Mouse (Mus musculus) embryonic fibroblast, embryonic 13.5 days (primary cell): Measurements from ENCODE around the gene Clec3b. TPM values are rescaled to one million over a fixed set of nuclear protein-coding genes. Genes with fewer than 3 reads are reported as not detected.

Experiments used
- H3K27ac ChIP-seq: 2 replicates; pipeline ENCODE4 v1.5.1; 2012; ENCODE audit warnings: low read length, control low read depth, inconsistent platforms; ENCODE audit not compliant: insufficient read depth
- H3K4me1 ChIP-seq: 2 replicates; pipeline ENCODE4 v1.6.1; 2011; ENCODE audit warnings: low read length; ENCODE audit not compliant: control insufficient read depth, insufficient read depth
- H3K4me3 ChIP-seq: 2 replicates; pipeline ENCODE4 v1.5.1; 2011; ENCODE audit warnings: mild to moderate bottlenecking, control low read depth, low read length; ENCODE audit not compliant: insufficient read depth
- CTCF ChIP-seq: IDR thresholded peaks from 2 replicates; pipeline ENCODE4 v1.5.1; 2011; ENCODE audit warnings: mild to moderate bottlenecking, control low read depth, low read length, moderate library complexity, borderline replicate concordance; ENCODE audit not compliant: insufficient read depth
- POLR2A ChIP-seq: IDR thresholded peaks from 2 replicates; pipeline ENCODE4 v1.6.1; 2011; ENCODE audit warnings: low read depth, mild to moderate bottlenecking, control low read depth, low read length, moderate library complexity
- polyA plus RNA-seq: library from polyadenylated mRNA; stranded (reverse); fragments of >200 nt; gene quantifications from 2 replicates; pipeline ENCODE4 v1.2.4, GENCODE M21; 2011; ENCODE audit warnings: low read depth; ENCODE audit not compliant: missing spikeins, insufficient read length

Clec3b gene
- polyA plus RNA-seq, 1 experiment, result not detected

GRCm38 (mm10) chr9:123151561-123151960, 815 bp downstream of the Clec3b start:
- TF ChIP-seq POLR2A (no peak), CTCF (no peak)
- H3K27ac ChIP-seq, result no peak overlapping the region
- no peak overlapping the region for H3K4me3 ChIP-seq
- no peaks in the 10 kb centered on the region for H3K4me1 ChIP-seq

- H3K4me3 ChIP-seq, result no peak overlapping the region
- TF ChIP-seq POLR2A (no peak), CTCF (no peak)
- no peak overlapping the region for H3K27ac ChIP-seq
- H3K4me1 ChIP-seq, result no peaks in the 10 kb centered on the region
These were observed 1.3 kb downstream of the Clec3b start for GRCm38 (mm10) chr9:123152026-123152425.

- Histone ChIP-seq H3K27ac (no peak overlapping the region), H3K4me3 (no peak overlapping the region)
- TF ChIP-seq POLR2A (no peak), CTCF (no peak)
These were observed 2.4 kb downstream of the Clec3b start for GRCm38 (mm10) chr9:123153121-123153520.

GRCm38 (mm10) chr9:123156910-123157361, 6.2 kb downstream of the Clec3b start:
- Histone ChIP-seq H3K4me1 (no peaks in the 10 kb centered on the region), H3K4me3 (no peak overlapping the region), H3K27ac (no peak overlapping the region)
- TF ChIP-seq POLR2A (no peak), CTCF (no peak)

More at GRCm38 (mm10) chr9:123153121-123153520, 2.4 kb downstream of the Clec3b start:
- H3K4me1 ChIP-seq, result no peaks in the 10 kb centered on the region

GRCm38 (mm10) chr9:123157699-123158098, 7.0 kb downstream of the Clec3b start:
- Histone ChIP-seq H3K4me1 (no peaks in the 10 kb centered on the region), H3K4me3 (no peak overlapping the region), H3K27ac (no peak overlapping the region)
- TF ChIP-seq POLR2A (no peak), CTCF (no peak)

GRCm38 (mm10) chr9:123158125-123158836, 7.5 kb downstream of the Clec3b start:
- Histone ChIP-seq H3K27ac (no peak overlapping the region), H3K4me1 (no peaks in the 10 kb centered on the region), H3K4me3 (no peak overlapping the region)
- TF ChIP-seq POLR2A (no peak), CTCF (0 out of 2 replicates have a peak, but pooled peaks have one; percentile 5)

- Histone ChIP-seq H3K27ac (no peak overlapping the region), H3K4me1 (no peaks in the 10 kb centered on the region), H3K4me3 (no peak overlapping the region)
- no peak for TF ChIP-seq POLR2A
- TF ChIP-seq CTCF, result no peak
These were observed 8.6 kb downstream of the Clec3b start for GRCm38 (mm10) chr9:123159330-123159729.

GRCm38 (mm10) chr9:123161792-123162191, 11.0 kb downstream of the Clec3b start:
- H3K4me3 ChIP-seq, result no peak overlapping the region
- H3K27ac ChIP-seq, result no peak overlapping the region

GRCm38 (mm10) chr9:123162985-123163694, 12.4 kb downstream of the Clec3b start:
- Histone ChIP-seq H3K4me3 (no peak overlapping the region), H3K4me1 (no peaks in the 10 kb centered on the region), H3K27ac (no peak overlapping the region)
- TF ChIP-seq CTCF (no peak), POLR2A (no peak)

More at GRCm38 (mm10) chr9:123161792-123162191, 11.0 kb downstream of the Clec3b start:
- TF ChIP-seq POLR2A, result no peak
- TF ChIP-seq CTCF, result no peak
- no peaks in the 10 kb centered on the region for H3K4me1 ChIP-seq
